In the genomic region with DNA sequence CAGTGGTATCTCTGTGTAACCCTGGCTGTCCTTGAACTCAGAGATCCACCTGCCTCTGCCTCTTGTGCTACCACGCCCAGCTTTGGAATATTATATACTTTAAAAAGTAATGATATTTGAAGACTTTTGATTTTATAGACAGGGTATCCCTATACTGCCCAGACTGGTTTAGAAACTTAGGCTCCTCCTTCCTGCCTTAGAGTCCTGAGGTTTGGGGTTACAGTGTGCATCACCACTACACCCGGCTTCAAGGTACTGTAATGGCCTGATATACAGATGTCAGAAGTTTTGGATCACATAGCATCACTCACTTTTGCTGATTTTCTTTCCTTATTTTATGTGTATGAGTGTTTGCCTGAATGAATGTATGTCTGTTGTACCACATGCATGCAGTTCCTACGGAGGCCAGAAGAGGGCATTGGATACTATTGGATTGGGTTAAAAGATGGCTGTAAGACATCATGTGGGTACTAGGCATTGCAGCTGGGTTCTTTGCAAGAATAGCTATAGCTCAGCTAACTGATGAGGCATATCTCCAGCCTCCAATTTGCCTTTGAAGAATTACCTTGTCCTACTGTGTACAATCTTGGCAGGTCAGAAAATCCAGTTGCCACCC, we compare ENCODE assay signal across 10 mouse cellular contexts. TPM values are rescaled to one million over a fixed set of nuclear protein-coding genes. Genes with fewer than 3 reads are reported as not detected.
DNase-seq lines count a peak whose midpoint lies in the region; ATAC-seq and TF ChIP-seq lines count a peak whose summit lies in the region.
"Had no signal": no experiment of that assay in that cellular context is flagged by ENCODE, and none has a peak within 500 bp of the region (broad histone marks: within the 10 kb centered on the region; RNA-seq: fewer than 3 reads in every experiment).

No protein-coding gene starts in this region.

- no peak for DNase-seq in heart, postnatal 0 days (ENCODE audit: low spot score)
- DNase-seq in adrenal gland, postnatal 25 days = peak; percentile 60
- DNase-seq in thymus, postnatal 36 days = peak; percentile 52 to 67
- no peak for DNase-seq in urinary bladder, postnatal 10 days (ENCODE audit: low spot score)

- H3K4me3 ChIP-seq in heart, postnatal 0 days (ENCODE audit: low read depth, low read length) = no peak overlapping the region
- H3K4me3 ChIP-seq in heart, embryonic 12.5 days = no peak overlapping the region
- H3K4me3 ChIP-seq in intestine, postnatal 0 days (ENCODE audit: low read depth, low read length) = no peak overlapping the region
- H3K4me3 ChIP-seq: embryonic facial prominence, embryonic 13.5 days had no signal

- H3K36me3 ChIP-seq in heart, postnatal 0 days (replicated peaks; ENCODE audit: control insufficient read depth, insufficient read depth, low read length) = no peaks in the 10 kb centered on the region
- 0 out of 2 replicates have a peak, but pooled peaks cover 4% of the 10 kb centered on the region for H3K36me3 ChIP-seq in heart, embryonic 12.5 days
- H3K36me3 ChIP-seq in intestine, postnatal 0 days (ENCODE audit: control insufficient read depth, insufficient read depth) = no peaks in the 10 kb centered on the region

- H3K27ac ChIP-seq in heart, postnatal 0 days (ENCODE audit: low read depth) = no peak overlapping the region
- no peak overlapping the region for H3K27ac ChIP-seq in heart, embryonic 12.5 days (ENCODE audit: poor library complexity, severe bottlenecking)
- H3K27ac ChIP-seq in intestine, postnatal 0 days (ENCODE audit: low read depth, low read length) = no peak overlapping the region
- H3K27ac ChIP-seq: embryonic facial prominence, embryonic 13.5 days; macrophage had no signal

- H3K4me1 ChIP-seq in heart, postnatal 0 days (ENCODE audit: control insufficient read depth, insufficient read depth) = peaks cover 14% of the 10 kb centered on the region
- peaks cover 17% of the 10 kb centered on the region for H3K4me1 ChIP-seq in heart, embryonic 12.5 days (replicated peaks)
- H3K4me1 ChIP-seq in intestine, postnatal 0 days (replicated peaks; ENCODE audit: control insufficient read depth, insufficient read depth, low read length) = no peaks in the 10 kb centered on the region

- 63% methylated on average over 3 of the region's 3 CpGs for WGBS in heart, postnatal 0 days
- WGBS in heart, embryonic 12.5 days = 57% methylated on average over 3 of the region's 3 CpGs
- 63% methylated on average over 3 of the region's 3 CpGs for WGBS in intestine, postnatal 0 days

- H3K27me3 ChIP-seq in heart, postnatal 0 days (ENCODE audit: control insufficient read depth, insufficient read depth, low read length) = no peaks in the 10 kb centered on the region
- no peaks in the 10 kb centered on the region for H3K27me3 ChIP-seq in heart, embryonic 12.5 days (replicated peaks)
- H3K27me3 ChIP-seq in intestine, postnatal 0 days (replicated peaks; ENCODE audit: control insufficient read depth, insufficient read depth, low read length) = peaks cover 6% of the 10 kb centered on the region; the same call in 1 of the 2 replicates
- H3K27me3 ChIP-seq: embryonic facial prominence, embryonic 13.5 days had no signal

- no peaks in the 10 kb centered on the region for H3K9me3 ChIP-seq in heart, postnatal 0 days (replicated peaks; ENCODE audit: control insufficient read depth, low read length)
- no peaks in the 10 kb centered on the region for H3K9me3 ChIP-seq in heart, embryonic 12.5 days (replicated peaks)
- H3K9me3 ChIP-seq in intestine, postnatal 0 days (ENCODE audit: control insufficient read depth) = no peaks in the 10 kb centered on the region
- H3K9me3 ChIP-seq: embryonic facial prominence, embryonic 13.5 days had no signal

- H3K4me2 ChIP-seq in heart, postnatal 0 days (ENCODE audit: low read depth, low read length) = no peak overlapping the region
- H3K4me2 ChIP-seq in heart, embryonic 12.5 days = no peak overlapping the region
- no peak overlapping the region for H3K4me2 ChIP-seq in intestine, postnatal 0 days (replicated peaks; ENCODE audit: low read depth)
- H3K4me2 ChIP-seq: embryonic facial prominence, embryonic 13.5 days had no signal

- no peak for TF ChIP-seq EP300 in heart, postnatal 0 days (IDR thresholded peaks at IDR 0.05; ENCODE audit: low read depth)

- peak; percentile 60 for TF ChIP-seq CTCF in heart, postnatal 0 days (IDR thresholded peaks at IDR 0.05; ENCODE audit: low read depth)
- TF ChIP-seq CTCF in intestine, postnatal 0 days (IDR thresholded peaks at IDR 0.05; ENCODE audit: low read depth) = peak; percentile 82

- H3K9ac ChIP-seq in heart, postnatal 0 days (replicated peaks; ENCODE audit: low read depth, low read length) = no peak overlapping the region
- H3K9ac ChIP-seq in heart, embryonic 12.5 days = no peak overlapping the region
- no peak overlapping the region for H3K9ac ChIP-seq in intestine, postnatal 0 days (ENCODE audit: low read depth, low read length)
- H3K9ac ChIP-seq: embryonic facial prominence, embryonic 13.5 days had no signal

- ATAC-seq in heart, postnatal 0 days (ENCODE audit: insufficient read depth, low read depth) = no peak
- no peak; the same call in 1 of the 2 replicates for ATAC-seq in heart, embryonic 12.5 days (ENCODE audit: insufficient number of reproducible peaks, low FRiP score)
- peak; percentile 34 for ATAC-seq in CD4-positive, CD25-positive, alpha-beta regulatory T cell, adult 4 months
- ATAC-seq in intestine, postnatal 0 days = 0 out of 2 replicates have a peak, but pooled peaks have one; percentile 52
- ATAC-seq in megakaryocyte, adult 5-6 weeks (ENCODE audit: poor library complexity, severe bottlenecking) = peak; percentile 86

RNA-seq across cellular contexts. Expression of gene Slc25a17, which starts 5.4 kb away (rescaled TPM):
- total RNA-seq in heart, postnatal 0 days (2014; rRNA removed; ENCODE audit: low replicate concordance) = 20.1 and 35.7 TPM in 2 replicates
- 39.8 and 40.8 TPM in 2 replicates for polyA plus RNA-seq in heart, postnatal 0 days (2015; fragmentation: Nextera tagmentation; extraction: Ambion mirVana)
- 54.1 and 58.4 TPM in 2 replicates for polyA plus RNA-seq in heart, embryonic 12.5 days (2016; fragmentation: Nextera tagmentation; extraction: Ambion mirVana)
- 100 to 1,000 TPM in 1 of 2 experiments, 10 to 100 TPM in 1; 83.2 to 102 TPM for polyA plus RNA-seq in CD4-positive, CD25-positive, alpha-beta regulatory T cell, adult 4 months (2017; shearing (Covaris generic))
- 82.7 and 85.5 TPM in 2 replicates for total RNA-seq in adrenal gland, postnatal 25 days (2021)
- polyA plus RNA-seq in intestine, postnatal 0 days (2015; fragmentation: Nextera tagmentation; extraction: Ambion mirVana) = 30.6 and 33.2 TPM in 2 replicates
- total RNA-seq in megakaryocyte, adult 5-6 weeks (2015) = 56.7 and 56.8 TPM in 2 replicates
- 61.3 and 67.6 TPM in 2 replicates for total RNA-seq in megakaryocyte, adult 5-6 weeks (2017)

RNA-seq across cellular contexts. Expression of gene St13, which starts 44.6 kb away (rescaled TPM):
- total RNA-seq in heart, postnatal 0 days (2014; rRNA removed; ENCODE audit: low replicate concordance) = 52.8 and 55.2 TPM in 2 replicates
- polyA plus RNA-seq in heart, postnatal 0 days (2015; fragmentation: Nextera tagmentation; extraction: Ambion mirVana) = 85.4 and 90.4 TPM in 2 replicates
- polyA plus RNA-seq in heart, embryonic 12.5 days (2016; fragmentation: Nextera tagmentation; extraction: Ambion mirVana) = 150 TPM in 2 replicates
- 100 to 1,000 TPM; 177 to 187 TPM for polyA plus RNA-seq in CD4-positive, CD25-positive, alpha-beta regulatory T cell, adult 4 months (2017; shearing (Covaris generic))
- total RNA-seq in adrenal gland, postnatal 25 days (2021) = 230 and 325 TPM in 2 replicates
- 66.9 and 68.2 TPM in 2 replicates for polyA plus RNA-seq in intestine, postnatal 0 days (2015; fragmentation: Nextera tagmentation; extraction: Ambion mirVana)
- total RNA-seq in megakaryocyte, adult 5-6 weeks (2015) = 47.5 and 60.1 TPM in 2 replicates
- 162 and 222 TPM in 2 replicates for total RNA-seq in megakaryocyte, adult 5-6 weeks (2017)

RNA-seq across cellular contexts. Expression of gene Xpnpep3, which starts 44.7 kb away (rescaled TPM):
- 10.5 and 14.9 TPM in 2 replicates for total RNA-seq in heart, postnatal 0 days (2014; rRNA removed; ENCODE audit: low replicate concordance)
- polyA plus RNA-seq in heart, postnatal 0 days (2015; fragmentation: Nextera tagmentation; extraction: Ambion mirVana) = 6.9 and 7.3 TPM in 2 replicates
- 10.4 and 11.3 TPM in 2 replicates for polyA plus RNA-seq in heart, embryonic 12.5 days (2016; fragmentation: Nextera tagmentation; extraction: Ambion mirVana)
- 10 to 100 TPM in 1 of 2 experiments, 1 to 10 TPM in 1; 8.3 to 13.1 TPM for polyA plus RNA-seq in CD4-positive, CD25-positive, alpha-beta regulatory T cell, adult 4 months (2017; shearing (Covaris generic))
- 19.4 and 26.1 TPM in 2 replicates for total RNA-seq in adrenal gland, postnatal 25 days (2021)
- 2.3 and 2.4 TPM in 2 replicates for polyA plus RNA-seq in intestine, postnatal 0 days (2015; fragmentation: Nextera tagmentation; extraction: Ambion mirVana)
- total RNA-seq in megakaryocyte, adult 5-6 weeks (2015) = 3.3 and 6.8 TPM in 2 replicates
- total RNA-seq in megakaryocyte, adult 5-6 weeks (2017) = 9.1 and 15.7 TPM in 2 replicates

RNA-seq across cellular contexts. Expression of gene Dnajb7, which starts 52.8 kb away (rescaled TPM):
- total RNA-seq in heart, postnatal 0 days (2014; rRNA removed; ENCODE audit: low replicate concordance) = not detected in 2 replicates
- 0.46 and 0.55 TPM in 2 replicates for polyA plus RNA-seq in heart, postnatal 0 days (2015; fragmentation: Nextera tagmentation; extraction: Ambion mirVana)
- polyA plus RNA-seq in heart, embryonic 12.5 days (2016; fragmentation: Nextera tagmentation; extraction: Ambion mirVana) = 1.1 TPM in 2 replicates
- 1 to 10 TPM; 3.2 to 4.3 TPM for polyA plus RNA-seq in CD4-positive, CD25-positive, alpha-beta regulatory T cell, adult 4 months (2017; shearing (Covaris generic))
- not detected in 2 replicates for total RNA-seq in adrenal gland, postnatal 25 days (2021)
- polyA plus RNA-seq in intestine, postnatal 0 days (2015; fragmentation: Nextera tagmentation; extraction: Ambion mirVana) = 0.17 and 0.35 TPM in 2 replicates
- not detected in 2 replicates for total RNA-seq in megakaryocyte, adult 5-6 weeks (2015)
- 0.18 TPM in 1 of 2 replicates, not detected in the other for total RNA-seq in megakaryocyte, adult 5-6 weeks (2017)

Comparison
In these comparisons a context has a peak if more than half of its experiments do, and no peak if none do; other contexts are left out.
1. ATAC-seq: peak in CD4-positive, CD25-positive, alpha-beta regulatory T cell, adult 4 months (single experiment), intestine, postnatal 0 days (single experiment) and megakaryocyte, adult 5-6 weeks (single experiment); none in heart, postnatal 0 days (single experiment) and heart, embryonic 12.5 days (single experiment).
2. DNase-seq: peak in adrenal gland, postnatal 25 days (single experiment) and thymus, postnatal 36 days (2 of 2); none in heart, postnatal 0 days (single experiment) and urinary bladder, postnatal 10 days (single experiment).